Mouse (Mus musculus) adrenal gland, adult 8-10 months (tissue): ENCODE data around the gene Calcb. TPM values are rescaled to one million over a fixed set of nuclear protein-coding genes. Genes with fewer than 3 reads are reported as not detected.
"Not testable (repeated sequence)": the region's sequence is repeated elsewhere in the genome, so short reads cannot be mapped to it uniquely, and the experiment has no call there.

Experiments
- DNase-seq: peaks from one replicate; pipeline ENCODE4 v3.0.0; 2022
- total RNA-seq, 4 experiments: library from RNA; stranded (reverse); gene quantifications; 2 replicates each; pipeline ENCODE4 v1.2.4; 2022

Calcb gene
- under 1 TPM in 1 of 4 experiments, not detected in 3; 0.35 TPM for total RNA-seq

DNA sequence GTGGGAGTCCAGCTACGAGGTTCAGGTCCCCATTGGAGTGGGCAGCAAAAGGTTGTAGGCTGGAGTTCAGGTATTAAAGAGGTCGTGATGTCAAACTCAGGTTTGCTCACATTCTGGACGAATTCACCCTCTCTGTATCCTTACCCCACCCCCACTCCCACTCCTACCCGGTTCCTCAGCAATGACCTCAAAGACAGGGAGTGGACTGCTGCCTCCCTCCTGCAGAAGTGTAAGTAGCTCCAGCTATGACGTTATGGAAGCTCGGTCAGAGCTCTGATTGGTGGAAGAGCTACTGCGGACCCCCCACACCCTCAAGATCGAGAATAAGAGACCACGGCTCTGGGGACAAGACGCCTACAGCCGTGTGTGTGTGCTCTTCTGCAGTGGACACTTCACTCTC is at the start of gene Calcb:
Gene Calcb, plus strand, starts transcription at position 344 of the 400 bp plus-strand sequence.
- no peak for DNase-seq

DNA sequence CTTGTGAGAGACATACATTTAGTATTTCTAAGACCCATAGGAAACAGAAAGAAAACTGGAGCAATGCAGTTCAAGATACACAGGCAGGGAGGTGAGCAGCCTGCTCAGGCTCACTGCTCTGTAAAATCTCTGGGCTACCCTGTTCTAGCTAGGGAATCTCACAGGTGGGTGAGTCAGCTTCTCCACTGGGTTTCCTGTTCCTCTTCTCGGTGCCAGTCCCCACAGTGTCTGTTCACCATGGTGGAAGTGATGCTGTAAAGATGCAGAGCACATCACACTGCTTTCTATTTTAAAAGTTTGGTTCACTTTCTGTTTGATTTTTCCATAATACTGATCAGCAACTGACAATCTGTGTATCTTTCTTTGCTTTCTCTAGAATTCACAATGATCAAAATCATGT is 47.0 kb upstream of the Calcb start:
- no peak for DNase-seq

DNA sequence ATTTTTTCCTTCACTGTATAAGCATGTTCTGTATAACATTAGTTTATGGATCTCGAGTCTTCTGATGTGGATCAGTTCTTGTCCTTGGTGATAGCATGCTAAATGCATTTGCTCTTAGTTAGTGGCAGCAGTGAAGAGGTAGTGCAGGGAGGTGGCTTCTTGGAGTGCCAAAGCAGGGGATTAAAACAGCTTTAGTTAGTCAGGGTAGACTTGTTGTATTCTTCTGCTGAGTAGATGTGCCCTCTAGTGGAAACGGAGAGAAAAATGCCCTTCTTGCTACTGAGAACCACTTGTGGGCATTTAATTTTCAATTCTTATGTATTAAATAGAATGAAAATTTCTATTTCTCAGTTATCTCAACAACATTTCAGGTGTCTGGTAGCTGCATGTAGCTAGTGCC is 45.7 kb upstream of the Calcb start:
- no peak for DNase-seq

DNA sequence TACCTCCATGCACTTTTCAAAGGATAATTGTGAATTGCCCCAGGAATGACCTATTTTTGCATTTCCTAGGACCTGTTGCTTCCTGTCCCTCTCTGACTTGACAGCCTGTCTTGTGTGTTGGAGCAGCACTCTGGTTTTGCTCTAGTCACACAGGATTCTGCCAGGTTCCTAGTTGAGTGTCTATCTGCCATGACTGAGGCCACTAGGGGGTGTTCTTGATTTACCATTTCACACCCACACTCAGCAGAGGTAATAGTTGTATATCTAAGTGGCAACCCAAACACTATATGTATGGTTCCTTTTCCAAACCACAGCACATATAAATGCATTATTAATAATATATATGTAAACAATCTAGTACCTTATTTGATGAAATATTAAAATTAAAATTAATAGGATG is 26.1 kb upstream of the Calcb start:
- no peak for DNase-seq

DNA sequence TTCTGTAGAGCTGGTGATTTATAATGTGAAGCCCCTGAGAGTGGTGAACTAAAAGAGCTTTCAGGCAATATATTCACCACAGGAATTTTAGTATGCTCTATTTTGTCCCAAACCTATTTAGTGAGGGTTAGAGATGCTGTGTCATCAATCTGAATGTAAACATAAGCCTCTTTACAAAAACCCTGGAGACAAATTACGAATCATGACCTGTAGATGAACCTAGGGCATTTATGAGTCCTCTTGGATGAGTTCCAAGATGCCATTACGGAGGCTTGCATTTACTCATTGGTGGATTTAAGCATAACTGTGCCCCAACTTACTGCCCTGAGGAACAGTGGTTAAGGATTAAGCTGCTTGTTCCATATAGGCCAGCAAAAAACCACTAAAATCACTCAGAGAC is 17.6 kb upstream of the Calcb start:
- no peak for DNase-seq

DNA sequence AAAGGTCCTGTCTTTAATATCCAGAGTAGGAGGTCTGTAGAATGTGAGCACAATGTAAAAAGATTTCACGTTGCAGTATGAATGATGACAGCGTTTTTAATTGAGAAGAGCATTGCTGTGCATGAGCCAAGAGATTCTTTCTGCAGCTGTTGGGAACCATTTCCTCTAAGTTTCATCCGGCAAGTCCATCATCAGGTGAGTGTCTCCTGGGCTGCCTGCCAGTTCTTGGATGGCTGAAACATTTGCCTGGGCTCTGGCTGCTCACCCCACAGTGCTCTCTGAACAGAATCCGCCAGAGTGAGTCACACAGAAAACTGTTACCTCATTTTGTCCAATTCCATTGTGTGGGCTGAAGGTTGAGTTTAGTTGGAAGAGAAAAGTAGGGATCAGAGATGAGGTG is 11.7 kb upstream of the Calcb start:
- DNase-seq: no peak

DNA sequence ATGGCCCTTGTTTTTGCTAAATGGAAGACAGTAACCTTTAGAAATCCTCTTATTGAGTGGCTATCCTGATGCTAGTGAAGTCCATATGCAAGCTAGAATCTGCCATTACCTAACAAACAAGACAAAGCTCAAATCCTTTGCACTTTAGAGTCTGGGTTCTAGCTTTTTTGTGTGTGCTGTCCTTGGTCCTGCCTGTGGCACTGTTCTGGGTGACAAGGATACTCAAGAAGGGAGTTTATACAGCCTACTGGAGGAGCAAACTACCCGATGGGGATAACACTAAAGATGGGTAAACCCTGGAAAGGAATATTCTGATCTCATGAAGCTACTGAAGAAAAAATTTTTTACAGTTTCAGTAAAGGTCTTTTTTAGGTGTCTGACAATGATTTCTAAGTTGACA is 11.0 kb upstream of the Calcb start:
- no peak for DNase-seq

DNA sequence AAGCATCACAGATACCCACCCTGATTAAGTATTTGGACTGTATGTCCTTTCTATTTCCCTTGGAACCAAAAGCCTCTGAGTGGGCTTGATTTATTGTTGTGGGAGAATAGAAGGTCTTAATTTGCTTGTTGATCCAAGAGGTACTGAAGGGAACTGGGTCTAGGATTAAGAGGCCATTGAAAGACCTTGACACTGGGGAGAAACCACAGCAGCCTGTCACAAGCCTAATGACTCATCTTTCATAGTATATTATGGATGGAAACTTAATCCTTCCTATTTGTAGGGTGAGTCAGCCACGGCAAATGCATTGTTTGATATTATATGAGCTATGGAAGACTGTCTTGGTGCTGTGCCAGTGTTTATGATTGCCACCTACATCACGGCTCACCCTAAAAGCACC is 8.0 kb upstream of the Calcb start:
- no peak for DNase-seq

DNA sequence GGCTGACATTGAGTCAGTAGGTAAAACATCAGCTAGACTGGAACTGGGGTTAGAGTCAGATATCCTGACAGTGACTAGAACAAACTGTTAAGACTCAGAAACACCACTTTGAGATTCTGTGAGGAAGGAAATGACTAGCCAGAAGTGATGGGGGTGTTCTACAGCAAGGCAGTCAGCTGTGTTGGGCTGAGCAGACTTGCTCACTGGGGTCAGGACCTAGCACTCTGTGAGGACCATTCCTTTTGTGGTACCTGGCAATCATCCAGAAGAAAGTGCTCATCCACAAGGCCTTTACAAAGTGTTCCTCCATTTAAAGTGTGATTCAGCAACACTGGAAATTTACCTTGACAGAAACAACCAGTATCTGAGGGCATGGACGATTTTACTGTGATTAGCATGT is 5.9 kb upstream of the Calcb start:
- DNase-seq: no peak

DNA sequence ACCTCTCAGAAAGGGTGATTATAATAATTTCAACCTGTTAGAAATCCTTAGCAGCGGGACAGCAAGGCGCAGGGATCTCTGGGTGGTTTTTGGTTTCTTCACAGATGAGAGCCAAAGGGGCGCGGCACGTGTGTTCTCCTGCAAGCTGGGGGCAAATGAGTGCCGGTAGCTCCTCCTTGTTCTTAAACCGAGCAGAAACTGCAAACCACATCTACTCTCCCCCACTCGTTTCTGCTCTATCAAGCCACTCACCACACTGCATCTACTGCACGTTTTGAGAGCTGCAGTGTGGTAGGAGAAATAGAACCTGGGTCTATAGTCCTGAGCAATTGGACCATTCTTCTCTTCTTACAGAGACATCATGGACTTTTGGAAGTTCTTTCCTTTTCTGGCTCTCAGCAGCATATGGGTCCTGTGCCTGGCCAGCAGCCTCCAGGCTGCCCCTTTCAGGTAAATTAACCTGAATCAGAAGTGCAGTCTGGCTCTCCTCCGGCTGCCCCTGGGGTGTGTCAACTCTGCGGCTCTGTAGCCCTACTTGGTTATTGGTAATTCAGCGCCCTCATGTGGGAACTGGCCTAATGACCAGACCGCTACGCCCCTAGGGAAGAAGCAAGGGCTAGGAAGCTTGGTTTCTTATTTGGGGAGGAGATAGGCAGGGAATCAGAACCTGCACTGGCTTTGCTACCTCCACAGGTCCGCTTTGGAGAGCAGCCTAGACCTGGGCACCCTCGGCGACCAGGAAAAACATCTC is 1.1 kb downstream of the Calcb start:
- peak; percentile 34 for DNase-seq

DNA sequence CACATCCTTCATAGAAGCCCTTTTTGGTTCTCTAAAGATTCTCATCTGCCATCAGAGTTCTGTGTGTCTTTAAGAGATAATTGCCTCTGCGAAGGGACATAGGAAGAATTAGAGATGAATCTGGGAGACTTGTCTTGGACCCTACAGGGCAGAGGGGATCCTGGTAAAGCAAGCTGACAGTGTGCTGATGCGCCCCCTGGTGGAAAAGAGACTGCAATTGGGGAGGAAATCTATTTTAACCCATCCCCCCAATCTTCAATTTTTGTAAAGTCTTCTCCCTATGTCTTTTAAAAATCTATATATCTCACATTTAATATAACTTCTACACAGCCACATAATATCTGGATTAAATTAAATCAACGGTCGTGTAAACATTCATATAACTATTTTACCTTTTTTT is 11.3 kb downstream of the Calcb start:
- not testable (repeated sequence) for DNase-seq

DNA sequence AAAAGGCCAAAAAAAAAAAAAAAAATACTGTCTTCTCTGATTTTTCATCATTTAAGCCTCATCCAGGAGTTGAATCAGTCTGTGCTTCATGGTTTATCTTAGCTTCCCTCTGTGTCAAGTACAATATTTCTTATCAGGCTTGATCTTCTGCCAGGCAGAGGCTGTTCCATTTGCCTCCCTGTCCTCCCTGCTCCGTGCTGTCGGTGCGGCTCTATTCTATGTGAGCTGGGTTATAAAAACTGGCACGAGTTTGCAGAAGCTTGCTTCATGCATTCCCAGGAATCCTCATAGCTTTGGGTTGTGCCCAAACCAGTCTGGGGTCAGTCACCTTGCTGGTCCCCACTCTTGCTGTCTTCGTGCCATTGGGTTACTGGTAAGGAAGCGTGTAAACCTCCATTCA is 12.7 kb downstream of the Calcb start:
- peak; percentile 18 for DNase-seq

DNA sequence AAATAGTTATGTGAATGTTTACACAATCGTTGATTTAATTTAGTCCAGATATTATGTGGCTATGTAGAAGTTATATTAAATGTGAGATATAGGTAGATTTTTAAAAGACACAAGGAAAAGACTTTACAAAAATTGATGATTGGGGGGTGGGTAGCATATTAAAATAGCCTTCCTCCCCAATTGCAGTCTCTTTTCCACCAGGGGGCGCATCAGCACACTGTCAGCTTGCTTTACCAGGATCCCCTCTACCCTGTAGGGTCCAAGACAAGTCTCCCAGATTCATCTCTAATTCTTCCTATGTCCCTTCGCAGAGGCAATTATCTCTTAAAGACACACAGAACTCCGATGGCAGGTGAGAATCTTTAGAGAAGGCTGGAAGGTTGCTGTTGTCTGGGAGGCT is 13.3 kb downstream of the Calcb start:
- DNase-seq: not testable (repeated sequence)

DNA sequence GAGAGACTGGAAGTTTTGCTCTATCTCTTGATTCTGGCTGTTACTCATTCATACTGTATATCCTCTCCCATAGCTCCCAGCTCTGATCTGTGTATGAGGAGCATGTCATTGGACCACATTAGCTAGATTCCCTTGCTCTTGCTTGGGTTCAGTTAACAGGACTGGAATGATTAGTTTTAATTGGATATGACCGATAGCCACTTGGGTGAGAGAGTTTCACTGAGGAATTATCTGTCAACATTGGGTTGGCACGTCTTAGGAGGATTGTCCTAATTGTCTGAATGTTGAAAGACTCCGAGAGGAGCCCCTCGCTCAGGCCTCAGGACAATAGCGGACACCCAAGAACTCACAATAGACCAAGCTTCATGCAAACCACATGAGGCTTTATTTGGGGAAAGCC is 17.8 kb downstream of the Calcb start:
- no peak for DNase-seq

DNA sequence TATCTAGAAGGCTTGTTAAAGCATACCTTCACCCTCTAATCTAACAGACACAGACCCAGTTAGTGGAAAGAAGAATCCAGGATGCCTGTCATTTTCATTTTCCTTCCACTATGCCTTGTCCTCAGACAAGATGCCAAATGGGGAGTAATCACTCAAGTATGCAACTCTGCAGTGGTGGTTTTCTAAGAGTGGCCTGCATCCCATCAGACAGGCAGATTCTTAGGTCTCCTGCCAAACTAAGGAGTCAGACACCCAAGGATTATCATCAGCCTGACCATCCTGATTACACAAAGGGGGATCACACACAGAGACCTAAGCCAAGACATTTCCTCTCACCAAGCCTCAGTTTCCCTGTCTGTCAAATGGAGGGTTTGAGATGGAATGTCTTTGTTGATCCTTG is 19.7 kb downstream of the Calcb start:
- no peak for DNase-seq

DNA sequence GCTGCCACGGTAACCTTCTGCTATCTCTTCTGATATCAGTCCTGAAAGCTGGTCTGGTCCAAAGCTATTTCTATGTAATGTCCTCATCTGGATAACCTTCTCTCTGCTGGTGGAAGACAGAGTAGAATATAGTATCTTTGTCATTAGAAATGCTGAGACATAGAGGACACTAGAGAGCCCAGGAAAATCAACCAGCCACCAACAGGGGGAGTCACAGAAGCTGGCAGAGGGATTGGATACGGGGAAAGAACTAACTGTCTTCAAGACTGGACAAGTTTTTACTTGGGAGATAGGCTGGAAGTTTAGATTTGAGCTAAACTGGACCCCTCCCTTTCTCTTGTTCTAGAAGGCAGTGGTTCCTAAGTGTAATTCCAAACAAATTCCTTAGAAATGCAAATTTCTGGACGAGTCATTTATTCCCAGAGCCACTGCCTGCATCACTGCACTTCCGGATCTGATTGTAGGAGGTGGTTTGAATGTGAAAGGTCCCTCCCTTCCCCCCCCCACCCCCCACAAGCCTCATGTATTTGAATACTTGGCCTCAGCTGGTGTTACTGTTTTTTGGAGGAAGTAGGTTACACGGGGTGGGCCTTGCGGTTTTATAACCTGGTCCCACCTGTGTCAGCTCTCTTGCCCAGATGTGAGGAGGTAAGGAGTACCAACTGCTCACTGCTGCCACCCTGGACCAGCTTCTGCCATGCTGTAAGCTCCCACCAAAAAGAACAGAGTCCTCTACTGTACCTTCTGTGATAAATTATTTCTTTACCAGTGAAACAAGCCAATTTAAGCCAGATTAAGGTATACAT is 22.1 kb downstream of the Calcb start:
- DNase-seq: no peak

DNA sequence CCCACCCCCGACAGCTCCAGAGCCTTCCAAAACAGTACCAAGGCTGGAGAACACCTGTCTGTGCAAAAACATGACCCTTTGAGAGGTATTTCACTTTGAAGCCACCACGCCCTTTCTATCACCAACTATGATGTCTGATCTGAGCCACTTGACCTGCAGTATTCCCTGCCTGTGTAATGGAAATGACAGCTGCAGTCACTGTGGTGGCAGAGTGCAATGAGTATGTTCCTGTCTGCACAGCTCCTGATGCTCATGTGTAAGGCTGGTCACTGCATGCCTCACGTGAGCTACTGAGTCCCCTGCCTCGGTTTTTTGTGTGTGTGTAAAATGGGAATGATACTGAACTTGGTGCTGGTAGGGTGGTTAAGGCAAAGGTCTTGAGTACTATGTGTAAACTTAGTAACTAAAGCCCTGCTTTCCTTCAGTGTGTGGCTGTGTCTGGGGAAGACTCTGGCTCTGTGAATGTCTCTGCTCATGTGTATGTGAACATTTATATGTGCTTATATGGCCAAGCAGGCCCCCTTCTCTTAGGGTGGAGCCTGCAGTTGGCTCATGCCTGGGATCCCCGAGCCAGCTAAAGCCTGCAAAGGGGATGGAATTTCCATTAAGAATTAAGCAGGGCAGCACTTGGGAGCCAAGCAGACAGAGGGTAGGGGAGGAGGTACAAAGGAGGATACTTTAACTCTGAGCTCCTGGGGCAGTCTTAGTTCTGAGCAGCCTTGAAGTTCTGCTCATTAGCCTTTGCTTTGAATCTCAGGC is 24.8 kb downstream of the Calcb start, which contains the start of gene Insc:
Gene Insc, plus strand, starts transcription at position 673 of the 759 bp plus-strand sequence.
- no peak for DNase-seq

DNA sequence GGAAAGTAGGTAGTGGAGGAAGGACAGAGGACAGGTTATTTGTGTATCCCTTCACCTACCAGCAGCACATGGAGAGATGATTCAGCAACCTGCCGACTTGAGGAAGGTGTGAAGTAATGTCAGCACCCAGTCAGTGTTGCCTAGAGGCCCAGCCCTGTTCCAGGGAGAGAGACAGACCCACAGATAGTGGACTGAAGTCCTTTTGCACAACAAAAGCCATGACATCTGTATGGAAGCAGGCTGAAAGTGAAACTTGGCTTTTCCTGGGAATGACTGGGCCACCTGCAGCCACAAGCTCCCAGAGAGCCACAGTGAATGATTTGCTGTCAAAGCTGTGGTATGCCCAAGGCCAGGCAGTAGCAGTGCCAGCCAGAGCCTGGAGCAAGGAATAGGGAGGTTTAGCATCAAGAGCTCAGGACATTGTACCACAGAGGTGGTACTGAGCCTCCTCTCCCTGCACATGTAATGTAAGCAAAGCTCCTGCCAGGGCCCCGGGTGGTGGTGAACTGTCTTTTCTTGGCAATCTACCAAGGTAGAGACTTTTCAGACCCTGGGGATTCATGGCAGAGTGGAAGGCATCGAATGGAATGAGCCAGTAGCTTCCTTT is 26.3 kb downstream of the Calcb start:
- DNase-seq: peak; percentile 45

DNA sequence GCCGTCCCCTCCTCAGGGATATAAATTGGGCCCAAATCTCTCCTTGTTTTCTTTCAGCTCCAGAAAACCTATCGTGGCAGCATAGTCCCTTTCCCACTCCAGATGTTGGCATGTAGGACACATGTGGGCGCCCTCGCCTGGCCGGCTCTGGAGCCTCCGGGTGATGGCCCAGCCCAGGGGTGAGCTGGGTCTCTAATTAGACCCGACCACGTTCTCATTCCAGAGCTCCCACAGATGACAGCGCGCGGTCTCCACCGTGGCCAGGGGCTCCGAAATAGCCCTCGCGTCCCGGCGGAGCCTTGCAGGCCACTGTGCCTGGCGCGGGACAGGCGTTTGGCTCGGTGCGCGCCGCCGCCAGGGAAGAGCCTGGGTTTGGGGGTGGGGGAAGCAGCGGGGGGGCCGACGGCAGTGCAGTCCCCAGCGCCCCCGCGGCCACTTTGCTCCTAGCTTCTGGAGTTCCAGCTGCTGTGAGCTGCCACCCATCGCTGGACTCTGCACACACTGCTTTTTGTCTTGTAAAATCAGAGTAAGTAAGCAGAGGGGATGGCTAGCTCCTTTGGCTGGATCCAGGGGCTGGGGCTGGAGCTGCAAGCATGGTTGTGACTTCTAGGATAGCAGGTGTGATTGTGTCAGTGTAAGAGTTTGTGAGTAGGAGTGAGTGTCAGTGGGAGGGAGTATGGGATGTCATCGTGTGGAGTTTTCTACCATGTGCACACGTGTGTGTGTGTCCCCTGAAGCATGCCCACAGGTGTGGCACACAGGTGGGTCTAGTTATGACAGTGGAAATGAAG is 27.2 kb downstream of the Calcb start:
- peak; percentile 10 for DNase-seq

DNA sequence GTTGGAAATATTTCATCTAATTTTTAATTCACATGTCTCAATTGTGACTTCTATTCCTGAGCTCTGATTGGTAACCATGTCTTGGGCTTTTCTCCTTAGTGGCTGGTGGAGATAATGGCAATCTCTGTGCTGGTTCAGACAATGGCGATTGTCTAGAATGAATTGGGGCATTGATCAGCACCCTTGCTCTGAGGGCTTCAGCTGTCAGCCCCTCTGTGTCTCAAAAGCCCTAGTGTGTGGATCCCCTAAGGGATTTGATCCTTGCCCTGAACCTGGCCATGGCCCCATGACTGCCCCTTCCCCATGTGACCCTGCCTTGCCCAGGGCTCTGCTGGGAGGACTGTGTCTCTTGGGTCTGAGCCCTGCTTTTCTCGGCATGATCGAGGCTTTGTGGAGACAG is 29.2 kb downstream of the Calcb start:
- DNase-seq: no peak

DNA sequence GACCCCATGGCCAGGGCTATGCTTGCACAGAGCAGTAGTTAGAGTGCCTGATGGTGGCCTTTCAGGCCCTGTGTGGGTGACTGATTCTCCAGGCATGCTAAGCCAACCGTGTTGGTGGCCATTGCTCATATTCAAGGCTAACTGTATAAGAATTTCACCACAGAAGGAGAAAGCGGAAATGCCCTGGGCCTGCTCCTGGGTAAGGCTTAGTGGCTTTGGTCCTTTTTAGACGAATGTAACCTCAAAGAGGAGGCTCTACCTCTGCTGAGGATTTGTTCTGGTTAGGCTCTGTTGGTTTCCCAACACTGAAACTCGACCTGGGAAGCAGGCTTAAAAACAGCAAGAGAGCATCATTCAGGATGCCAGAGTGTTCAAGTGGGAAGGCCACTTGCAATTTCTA is 29.8 kb downstream of the Calcb start:
- DNase-seq: no peak

DNA sequence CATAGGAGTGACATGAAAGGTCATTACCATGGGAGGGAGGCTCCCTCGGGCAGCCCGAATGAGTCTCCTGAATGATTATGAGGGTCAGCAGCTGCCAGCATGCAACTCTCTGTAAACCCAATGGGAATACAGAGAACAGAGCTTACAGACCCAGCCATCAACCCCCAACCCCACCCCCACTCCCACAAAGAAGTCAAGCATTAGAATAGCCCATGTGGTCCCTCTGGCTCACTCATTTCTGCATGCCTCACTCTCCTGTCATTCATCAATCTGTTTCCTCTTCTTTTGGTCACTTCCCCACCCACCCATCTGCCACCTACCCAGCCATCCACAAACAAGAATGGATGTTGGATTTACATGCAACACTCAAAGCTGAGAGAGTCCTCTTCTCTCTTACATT is 35.0 kb downstream of the Calcb start:
- no peak for DNase-seq
